Mouse (Mus musculus): ENCODE measurements at regions not wholly inside any gene's neighbourhood (a gene's known extent, or its start where the extent isn't known, plus 50 kb on each side); places are given as distances from the start of the nearest gene placed in this dataset.

DNA sequence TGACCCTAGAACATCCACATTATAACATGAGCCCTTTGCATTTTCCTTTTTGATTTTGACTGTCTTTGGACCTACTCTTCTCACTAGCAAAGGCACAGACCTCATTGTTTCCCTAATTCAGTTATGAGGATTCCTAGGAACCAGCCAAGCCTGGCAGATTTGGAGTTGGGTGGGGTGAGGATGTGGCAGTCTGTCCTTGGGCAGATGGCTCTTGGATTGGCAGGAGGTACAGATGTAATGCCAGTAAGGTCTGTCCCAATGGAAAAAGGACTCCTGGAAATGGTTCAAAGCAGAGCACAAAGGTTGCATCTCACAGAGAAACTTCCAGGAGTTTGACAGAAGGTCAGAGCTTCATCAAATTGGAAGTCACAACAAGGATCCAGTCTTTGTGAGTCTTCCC lies 121.2 kb downstream of the Ttc32 start:
- TF ChIP-seq CTCF (IDR thresholded peaks at IDR 0.05; ENCODE audit: borderline replicate concordance, extremely low read depth, insufficient read depth, insufficient read length): no peak
- TF ChIP-seq POLR2A (IDR thresholded peaks at IDR 0.05; ENCODE audit: borderline replicate concordance, extremely low read depth, insufficient read depth, insufficient read length, poor library complexity, severe bottlenecking): no peak
